Mouse (Mus musculus): Measurements from ENCODE around the gene Bmt2. TPM values are rescaled to one million over a fixed set of nuclear protein-coding genes. Genes with fewer than 3 reads are reported as not detected.

The Bmt2 gene
- total and polyA plus RNA-seq, 3 experiments, result 12.8 to 59.2 (median 17.6) TPM

DNA sequence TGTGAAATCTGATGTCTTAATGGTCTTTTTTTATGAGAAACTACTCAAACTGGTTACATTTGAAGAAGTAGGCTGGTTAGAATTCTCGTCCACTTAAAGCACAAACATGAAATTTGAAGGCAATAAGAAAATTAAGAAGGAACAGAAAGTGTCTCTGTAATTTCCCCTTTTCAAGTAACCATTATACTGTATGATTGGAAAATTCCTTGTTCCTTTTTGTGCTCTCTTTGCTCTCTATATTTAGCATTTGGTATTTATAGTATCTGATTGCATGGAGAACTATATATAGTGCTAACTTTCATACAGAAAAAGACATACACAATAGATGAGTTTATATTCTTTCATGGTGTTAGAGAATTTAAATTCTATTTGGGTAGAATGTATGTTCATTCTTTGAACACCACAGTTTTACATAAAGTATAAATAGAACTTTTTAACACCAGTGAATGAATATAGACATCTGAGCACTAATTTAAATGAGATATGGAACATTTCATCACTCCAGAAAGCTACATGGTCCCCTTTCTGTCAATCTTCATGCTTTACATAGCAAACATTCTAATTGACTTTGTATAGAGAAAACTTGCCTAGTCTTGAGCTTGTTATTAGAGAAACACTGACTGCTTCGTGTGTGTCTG, 14.0 kb upstream of the Bmt2 start:
- TF ChIP-seq EP300 (IDR thresholded peaks at IDR 0.05; ENCODE audit: low read length) (peak; percentile 96), JUN (IDR thresholded peaks at IDR 0.05; ENCODE audit: insufficient read depth, low read depth, low read length) (peak; percentile 84), UBTF (IDR thresholded peaks at IDR 0.05; ENCODE audit: low read depth, low read length) (no peak), RAD21 (IDR thresholded peaks at IDR 0.05; ENCODE audit: low read depth, low read length) (no peak; the same call in 1 of the 2 replicates), TCF12 (IDR thresholded peaks at IDR 0.05; ENCODE audit: low read depth, low read length) (peak; percentile 64; the same call in 1 of the 2 replicates), MXI1 (IDR thresholded peaks at IDR 0.05; ENCODE audit: low read depth, low read length) (no peak), BHLHE40 (IDR thresholded peaks at IDR 0.05; ENCODE audit: low read depth, low read length) (peak; percentile 53; the same call in 1 of the 2 replicates), ETS1 (conservative IDR thresholded peaks at IDR 0.05; ENCODE audit: low read depth, low read length) (peak; percentile 76; the same call in 1 of the 2 replicates), SIN3A (IDR thresholded peaks at IDR 0.05; ENCODE audit: low read length) (peak; percentile 59; the same call in 1 of the 2 replicates), MYC (IDR thresholded peaks at IDR 0.05; ENCODE audit: low read depth, low read length) (0 out of 2 replicates have a peak, but pooled peaks have one; percentile 10), RCOR1 (conservative IDR thresholded peaks at IDR 0.05; ENCODE audit: low read depth, low read length) (peak; percentile 72; the same call in 1 of the 2 replicates), GABPA (IDR thresholded peaks at IDR 0.05; ENCODE audit: insufficient replicate concordance, low read depth, low read length) (no peak), MEF2A (IDR thresholded peaks at IDR 0.05; ENCODE audit: borderline replicate concordance, low read depth, low read length) (peak; percentile 100), IRF4 (IDR thresholded peaks at IDR 0.05; ENCODE audit: low read depth, low read length) (peak; percentile 92), ZNF384 (IDR thresholded peaks at IDR 0.05; ENCODE audit: low read depth, low read length) (peak; percentile 57; the same call in 1 of the 2 replicates), JUND (conservative IDR thresholded peaks at IDR 0.05; ENCODE audit: low read depth, low read length) (peak; percentile 72)
- Histone ChIP-seq H3K4me1 (ENCODE audit: control insufficient read depth in 1 of 2, insufficient read depth in 2 of 2) (peaks cover 2 to 50% of the 10 kb centered on the region in 2 experiments; a peak in 3 of 4 replicates), H3K4me3 (replicated peaks in 1 of 3; ENCODE audit: low read depth in 2 of 3, low read length in 2 of 3, poor library complexity in 1 of 3) (no peak overlapping the region), H3K9me3 (replicated peaks; ENCODE audit: low read length) (peaks cover 2% of the 10 kb centered on the region), H3K9ac (ENCODE audit: insufficient read depth, low read depth) (no peak overlapping the region), H3K4me2 (ENCODE audit: insufficient read depth, low read depth, poor library complexity, severe bottlenecking) (peak overlapping the region; percentile 36; the same call in 1 of the 2 replicates), H3K79me2 (replicated peaks; ENCODE audit: control insufficient read depth, extremely low read depth, insufficient read depth, poor library complexity, severe bottlenecking) (no peaks in the 10 kb centered on the region), H3K27ac (ENCODE audit: insufficient read depth, low read depth) (peak overlapping the region; percentile 71), H3K27me3 (replicated peaks) (no peaks in the 10 kb centered on the region), H3K36me3 (replicated peaks in 1 of 2; ENCODE audit: control insufficient read depth in 1 of 2, insufficient read depth in 1 of 2, low read length in 1 of 2) (no peaks in the 10 kb centered on the region)
- dilution Hi-C loops (cut with MboI; ENCODE audit: extremely low pct_ligation_motif_present, extremely low pct_unique_long_range_greater_than_20kb, low sequenced_read_pairs), result no loop called here
- in situ Hi-C loops (cut with MboI; ENCODE audit: low pct_ligation_motif_present, low pct_unique_long_range_greater_than_20kb, low sequenced_read_pairs), result no loop called here
- peak; percentile 56 for DNase-seq (ENCODE audit: extremely low read depth)

DNA sequence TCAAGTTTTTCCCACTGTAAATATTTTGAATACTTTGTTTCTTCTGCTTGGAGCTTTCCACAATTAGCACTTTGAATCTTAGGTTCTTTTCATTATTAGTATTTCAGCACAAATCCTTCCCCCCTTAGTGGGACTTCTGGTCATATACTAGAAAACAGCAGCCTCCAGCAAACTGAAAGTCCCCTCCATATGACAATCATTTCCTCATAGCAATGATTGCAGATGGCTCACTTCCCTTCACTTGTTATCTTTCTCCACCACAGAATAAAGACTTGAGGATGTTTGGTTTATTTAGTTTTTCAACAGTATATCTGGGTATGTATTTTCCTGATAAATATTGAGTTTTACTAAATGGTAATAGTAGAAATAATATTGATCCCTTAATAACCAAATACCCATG, 12.6 kb upstream of the Bmt2 start:
- no peak overlapping the region for H3K9ac ChIP-seq (ENCODE audit: insufficient read depth, low read depth)
- in situ Hi-C loops (cut with MboI; ENCODE audit: low pct_ligation_motif_present, low pct_unique_long_range_greater_than_20kb, low sequenced_read_pairs) (no loop called here), dilution Hi-C loops (cut with MboI; ENCODE audit: extremely low pct_ligation_motif_present, extremely low pct_unique_long_range_greater_than_20kb, low sequenced_read_pairs) (no loop called here)

More for the DNA sequence above, 12.6 kb upstream of the Bmt2 start:
- H3K36me3 ChIP-seq (replicated peaks in 1 of 2; ENCODE audit: control insufficient read depth in 1 of 2, insufficient read depth in 1 of 2, low read length in 1 of 2), result no peaks in the 10 kb centered on the region
- peaks cover 2 to 43% of the 10 kb centered on the region in 2 experiments; a peak in 3 of 4 replicates for H3K4me1 ChIP-seq (ENCODE audit: control insufficient read depth in 1 of 2, insufficient read depth in 2 of 2)
- no peaks in the 10 kb centered on the region for H3K27me3 ChIP-seq (replicated peaks)
- no peak overlapping the region for H3K27ac ChIP-seq (ENCODE audit: insufficient read depth, low read depth)
- TF ChIP-seq NRF1 (IDR thresholded peaks at IDR 0.05; ENCODE audit: low read depth, low read length), result no peak
- no peak for TF ChIP-seq POLR2AphosphoS2 (IDR thresholded peaks at IDR 0.05; ENCODE audit: low read depth, low read length)
- TF ChIP-seq KAT2A (IDR thresholded peaks at IDR 0.05; ENCODE audit: insufficient replicate concordance, low read length), result no peak
- TF ChIP-seq MEF2A (IDR thresholded peaks at IDR 0.05; ENCODE audit: borderline replicate concordance, low read depth, low read length), result no peak
- TF ChIP-seq JUN (IDR thresholded peaks at IDR 0.05; ENCODE audit: insufficient read depth, low read depth, low read length), result no peak
- no peak for TF ChIP-seq MYC (IDR thresholded peaks at IDR 0.05; ENCODE audit: low read depth, low read length)
- no peak for TF ChIP-seq CHD2 (IDR thresholded peaks at IDR 0.05; ENCODE audit: low read length)
- no peak for TF ChIP-seq ETS1 (conservative IDR thresholded peaks at IDR 0.05; ENCODE audit: low read depth, low read length)
- TF ChIP-seq IRF4 (IDR thresholded peaks at IDR 0.05; ENCODE audit: low read depth, low read length), result no peak
- TF ChIP-seq GABPA (IDR thresholded peaks at IDR 0.05; ENCODE audit: insufficient replicate concordance, low read depth, low read length), result no peak
- peaks cover 2% of the 10 kb centered on the region for H3K9me3 ChIP-seq (replicated peaks; ENCODE audit: low read length)
- no peak overlapping the region for H3K4me2 ChIP-seq (ENCODE audit: insufficient read depth, low read depth, poor library complexity, severe bottlenecking)
- H3K79me2 ChIP-seq (replicated peaks; ENCODE audit: control insufficient read depth, extremely low read depth, insufficient read depth, poor library complexity, severe bottlenecking), result no peaks in the 10 kb centered on the region
- no peak for DNase-seq (ENCODE audit: extremely low read depth)
- H3K4me3 ChIP-seq (replicated peaks in 1 of 3; ENCODE audit: low read depth in 2 of 3, low read length in 2 of 3, poor library complexity in 1 of 3), result no peak overlapping the region
